Mouse (Mus musculus) hindbrain, embryonic 15.5 days (tissue): Measurements from ENCODE around the gene Hpn. TPM values are rescaled to one million over a fixed set of nuclear protein-coding genes. Genes with fewer than 3 reads are reported as not detected.

ENCODE experiments used
- ATAC-seq: fragments of 200-750 bp; cut with Nextera tagmentation; 2 replicates; pipeline ENCODE4 v1.8.0; 2017; ENCODE audit warnings: low read depth, moderate number of reproducible peaks, moderate TSS enrichment; ENCODE audit not compliant: low FRiP score
- H3K27ac ChIP-seq: fragments of 300-500 bp; sonication (generic); replicated peaks from 2 replicates; pipeline ENCODE4 v1.5.1; 2015; ENCODE audit warnings: mild to moderate bottlenecking, inconsistent platforms
- H3K27me3 ChIP-seq: fragments of 300-500 bp; sonication (generic); 2 replicates; pipeline ENCODE4 v1.6.1; 2015; ENCODE audit warnings: control low read depth, inconsistent platforms
- H3K36me3 ChIP-seq: fragments of 300-500 bp; sonication (generic); 2 replicates; pipeline ENCODE4 v1.6.1; 2015; ENCODE audit warnings: control low read depth, inconsistent platforms
- H3K4me1 ChIP-seq: fragments of 300-500 bp; sonication (generic); replicated peaks from 2 replicates; pipeline ENCODE4 v1.6.1; 2015; ENCODE audit warnings: control low read depth, inconsistent platforms
- H3K4me2 ChIP-seq: fragments of 300-500 bp; sonication (generic); 2 replicates; pipeline ENCODE4 v1.6.1; 2015; ENCODE audit warnings: moderate library complexity, mild to moderate bottlenecking, inconsistent platforms
- H3K4me3 ChIP-seq: fragments of 300-500 bp; sonication (generic); 2 replicates; pipeline ENCODE4 v1.5.1; 2015; ENCODE audit warnings: mild to moderate bottlenecking, inconsistent platforms
- H3K9ac ChIP-seq: fragments of 300-500 bp; sonication (generic); 2 replicates; pipeline ENCODE4 v1.6.1; 2015; ENCODE audit warnings: inconsistent platforms
- H3K9me3 ChIP-seq: fragments of 300-500 bp; sonication (generic); 2 replicates; pipeline ENCODE4 v1.6.1; 2016; ENCODE audit warnings: control low read depth, inconsistent platforms
- WGBS: fragments of 180-500 bp; shearing (Covaris S2); methylation state at CpG from one replicate; pipeline ENCODE4 v1.1.7; 2015; 5-methylcytosine and 5-hydroxymethylcytosine counted together
- polyA plus RNA-seq: library from polyadenylated mRNA; unstranded; fragments of >200 nt; fragmentation: Nextera tagmentation; extraction: Ambion mirVana; gene quantifications from 2 replicates; pipeline ENCODE4 v1.2.1, GENCODE M21; 2015

Hpn gene
- polyA plus RNA-seq, 1 experiment from 2014 or later = 0.51 TPM

DNA sequence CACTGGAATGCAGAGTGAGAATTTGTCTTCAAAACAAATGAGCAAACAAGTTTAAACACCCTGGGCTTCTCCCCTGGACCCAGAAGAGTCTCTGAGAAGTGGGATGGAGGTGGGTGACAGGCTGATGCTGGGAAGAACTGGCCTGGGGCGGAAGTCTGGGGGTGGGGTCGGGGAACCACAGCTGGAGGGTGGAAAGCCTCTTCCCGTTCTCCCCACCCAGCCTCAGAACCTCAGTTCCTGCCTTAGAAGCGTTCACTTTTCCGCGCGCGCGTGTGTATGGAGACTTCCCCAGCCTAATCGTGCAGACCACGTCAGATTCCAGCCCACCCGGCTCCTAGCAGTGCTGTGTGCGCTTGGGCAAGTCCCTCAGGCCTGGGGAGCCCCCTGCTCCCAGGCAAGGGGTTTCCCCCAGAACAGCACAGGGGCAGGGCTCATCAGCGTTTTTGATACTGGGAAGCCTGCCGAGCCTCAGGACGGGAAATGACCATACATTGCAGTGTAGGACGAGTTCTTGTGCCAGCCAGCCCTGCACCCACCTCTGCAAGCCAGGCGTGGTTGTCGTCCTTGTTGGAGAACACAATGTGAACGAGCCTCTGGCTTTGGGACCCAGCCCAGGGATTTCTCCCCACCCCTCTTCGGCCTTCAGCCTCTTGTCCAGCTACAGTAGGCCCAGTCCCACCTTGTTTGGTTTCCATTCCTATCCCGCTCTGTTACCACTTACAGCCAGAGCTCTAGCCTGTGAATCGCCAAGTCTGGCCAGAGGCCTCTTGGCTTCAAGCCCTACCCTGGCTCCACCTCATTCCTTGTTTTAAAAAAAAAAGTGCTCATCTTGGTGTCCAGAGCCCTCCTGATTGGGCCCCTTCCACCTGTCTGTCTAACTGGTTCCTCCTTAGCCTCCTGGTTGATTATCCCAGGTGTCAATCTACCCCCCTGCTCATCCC lies 36.5 kb upstream of the Hpn start:
- WGBS = 13% methylated on average over 23 of the region's 23 CpGs
- peak overlapping the region; percentile 78 for H3K4me2 ChIP-seq

DNA sequence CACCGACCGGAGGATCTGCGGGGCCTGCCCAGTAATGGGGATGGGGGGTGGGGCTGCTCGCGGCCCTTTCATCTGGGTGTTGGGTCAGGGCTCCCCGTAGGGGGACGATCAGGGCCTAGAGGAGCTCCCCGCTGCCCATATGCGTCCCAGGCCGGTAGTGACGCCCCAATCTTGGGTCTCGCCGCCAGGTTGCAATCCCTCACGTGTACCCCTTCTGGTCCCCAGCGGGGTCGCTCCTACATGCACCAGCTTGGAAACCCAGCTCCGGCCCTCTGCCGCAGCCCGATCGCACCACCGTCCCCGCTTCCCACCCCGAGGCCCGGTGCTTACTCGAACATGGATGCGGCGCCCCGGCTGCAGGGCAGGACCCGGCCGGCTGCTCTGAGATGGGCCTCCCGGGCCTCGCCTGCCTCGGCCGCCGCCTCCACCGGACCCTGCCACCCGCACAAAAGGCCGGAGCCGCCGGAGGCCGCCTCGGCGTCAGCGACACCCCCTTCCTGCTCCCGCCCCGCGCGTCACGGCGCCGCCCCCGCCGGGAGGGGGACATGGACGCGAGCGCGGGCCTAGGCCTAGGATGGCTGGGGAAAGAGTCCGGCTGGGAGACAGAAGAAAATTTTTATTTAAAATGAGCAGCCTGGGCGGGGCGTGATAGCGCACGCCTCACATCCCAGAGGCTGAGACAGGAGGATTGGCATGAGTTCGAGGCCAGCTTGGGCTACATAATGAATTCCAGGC lies 35.6 kb upstream of the Hpn start:
- peak; percentile 75 for ATAC-seq
- no peaks in the 10 kb centered on the region; the same call in 1 of the 2 replicates for H3K36me3 ChIP-seq
- H3K4me3 ChIP-seq = peak overlapping the region; percentile 59
- peak overlapping the region; percentile 78 for H3K4me2 ChIP-seq
- H3K27me3 ChIP-seq = no peaks in the 10 kb centered on the region
- H3K4me1 ChIP-seq = peaks cover 41% of the 10 kb centered on the region
- H3K27ac ChIP-seq = peak overlapping the region; percentile 93
- no peaks in the 10 kb centered on the region for H3K9me3 ChIP-seq
- under 1% methylated on average over 55 of the region's 63 CpGs for WGBS
- H3K9ac ChIP-seq = peak overlapping the region; percentile 91

More for the DNA sequence above, 36.5 kb upstream of the Hpn start:
- H3K4me1 ChIP-seq = peaks cover 41% of the 10 kb centered on the region
- peak overlapping the region; percentile 91 for H3K9ac ChIP-seq
- H3K27me3 ChIP-seq = no peaks in the 10 kb centered on the region
- no peaks in the 10 kb centered on the region; the same call in 1 of the 2 replicates for H3K36me3 ChIP-seq
- no peaks in the 10 kb centered on the region for H3K9me3 ChIP-seq
- peak overlapping the region; percentile 93 for H3K27ac ChIP-seq
- peak; percentile 43 for ATAC-seq
- H3K4me3 ChIP-seq = peak overlapping the region; percentile 59

DNA sequence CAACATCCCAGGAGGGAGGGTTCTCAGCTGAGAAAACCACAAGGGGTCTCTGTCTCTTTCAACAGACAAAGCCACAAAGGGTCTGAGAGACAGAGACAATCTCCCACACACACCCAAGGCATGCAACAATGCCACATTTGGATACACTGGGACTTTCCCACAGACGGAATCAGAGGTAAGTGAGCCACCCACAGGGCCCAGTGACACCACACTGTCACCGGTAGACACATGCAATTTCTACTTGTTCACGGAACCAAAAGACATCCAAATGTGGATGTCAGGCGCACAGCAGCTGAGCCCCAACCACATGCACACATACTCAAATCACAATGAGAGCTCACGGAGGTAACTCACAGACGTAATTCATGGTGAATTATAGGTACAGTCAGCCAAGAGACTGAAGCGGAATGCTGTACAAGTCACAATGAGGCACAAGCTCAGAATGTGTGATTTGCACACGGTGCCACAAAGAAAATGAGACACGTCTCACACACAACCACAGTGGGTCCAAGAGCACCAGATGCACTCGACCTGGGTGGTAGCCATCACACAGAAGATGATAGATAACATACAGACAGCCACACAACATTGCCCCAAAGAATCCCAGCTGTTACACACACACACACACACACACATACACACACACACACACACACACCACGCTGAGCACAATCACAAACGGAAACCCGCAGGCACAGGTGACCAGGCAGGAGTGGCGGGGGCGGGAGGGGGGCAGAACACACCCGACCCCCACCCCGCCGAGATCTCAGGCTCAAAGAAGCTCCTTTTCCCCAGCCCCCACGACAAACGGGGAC lies 34.9 kb upstream of the Hpn start:
- Histone ChIP-seq H3K27me3 (no peaks in the 10 kb centered on the region), H3K27ac (peak overlapping the region; percentile 93), H3K9me3 (no peaks in the 10 kb centered on the region), H3K4me3 (peak overlapping the region; percentile 59), H3K9ac (peak overlapping the region; percentile 91), H3K36me3 (no peaks in the 10 kb centered on the region; the same call in 1 of the 2 replicates), H3K4me1 (peaks cover 41% of the 10 kb centered on the region), H3K4me2 (peak overlapping the region; percentile 78)
- ATAC-seq = peak; percentile 9
- WGBS = under 1% methylated on average over 20 of the region's 20 CpGs

DNA sequence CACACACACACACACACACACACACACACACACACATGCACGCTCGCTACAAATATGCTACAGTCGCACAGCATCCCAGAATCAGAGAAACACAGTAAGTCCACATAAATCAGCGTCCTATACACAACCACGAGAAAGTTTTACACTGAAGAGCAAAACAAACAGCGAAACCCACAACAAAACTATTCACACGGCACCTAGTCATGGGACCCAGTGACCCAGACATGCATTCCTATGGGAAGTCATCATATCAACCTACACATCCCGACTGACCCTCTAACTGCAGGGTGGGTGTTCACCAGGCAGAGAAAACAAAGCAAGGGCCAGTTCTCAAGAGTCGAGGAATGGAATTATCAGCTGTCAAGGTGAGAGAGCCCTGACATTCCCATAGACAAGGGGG lies 34.2 kb upstream of the Hpn start:
- Histone ChIP-seq H3K4me3 (peak overlapping the region; percentile 59), H3K4me2 (peak overlapping the region; percentile 78), H3K36me3 (no peaks in the 10 kb centered on the region; the same call in 1 of the 2 replicates), H3K27ac (peak overlapping the region; percentile 93), H3K27me3 (no peaks in the 10 kb centered on the region), H3K9me3 (no peaks in the 10 kb centered on the region), H3K4me1 (peaks cover 41% of the 10 kb centered on the region), H3K9ac (peak overlapping the region; percentile 91)
- ATAC-seq = peak; percentile 3; the same call in 1 of the 2 replicates
- 23% methylated on average over 9 of the region's 9 CpGs for WGBS

DNA sequence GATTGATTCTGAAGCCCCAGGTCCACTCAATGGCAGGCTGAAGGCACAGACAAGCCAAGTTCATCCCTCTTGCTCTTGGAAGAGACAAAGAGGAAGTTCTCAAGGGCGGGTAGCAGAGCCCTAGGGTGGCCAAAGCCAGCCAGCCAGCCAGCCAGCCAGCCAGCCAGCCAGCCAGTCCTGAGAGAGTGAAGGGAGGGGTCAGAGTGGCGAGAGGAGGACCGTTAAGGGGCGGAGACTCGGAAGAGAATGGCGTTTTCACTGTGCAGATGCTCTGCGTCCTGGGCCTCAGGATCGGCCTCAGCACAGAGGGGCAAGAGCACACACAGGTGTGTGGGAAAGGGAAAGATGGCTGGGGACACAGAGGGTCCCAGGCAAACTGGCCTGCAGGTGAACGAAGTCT lies 33.7 kb upstream of the Hpn start:
- peaks cover 41% of the 10 kb centered on the region for H3K4me1 ChIP-seq
- no peaks in the 10 kb centered on the region; the same call in 1 of the 2 replicates for H3K36me3 ChIP-seq
- no peaks in the 10 kb centered on the region for H3K9me3 ChIP-seq
- H3K9ac ChIP-seq = peak overlapping the region; percentile 91
- peak overlapping the region; percentile 93 for H3K27ac ChIP-seq
- 6% methylated on average over 9 of the region's 9 CpGs for WGBS
- H3K4me3 ChIP-seq = peak overlapping the region; percentile 59
- ATAC-seq = peak; percentile 17
- H3K4me2 ChIP-seq = peak overlapping the region; percentile 78
- no peaks in the 10 kb centered on the region for H3K27me3 ChIP-seq

DNA sequence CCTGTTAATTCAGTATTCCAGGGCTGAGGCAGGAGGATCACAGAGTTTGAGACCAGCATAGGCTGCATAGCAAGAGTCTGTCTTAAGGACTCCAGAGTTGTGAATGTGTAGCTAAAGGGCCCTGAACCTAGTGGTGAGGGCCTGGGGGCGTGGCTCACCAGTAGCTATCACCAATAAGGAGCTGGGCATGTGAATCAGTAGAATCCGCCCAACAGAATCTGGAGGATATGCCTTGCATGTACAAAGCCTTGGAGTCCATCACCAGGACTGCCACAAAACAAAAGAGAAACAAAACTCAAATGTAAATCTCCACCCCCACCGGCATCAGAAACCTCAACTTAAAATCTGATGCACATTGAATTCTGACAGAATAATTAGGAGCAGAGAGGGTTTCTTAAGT lies 33.0 kb upstream of the Hpn start:
- no peak for ATAC-seq
- H3K4me3 ChIP-seq = peak overlapping the region; percentile 59
- peaks cover 5% of the 10 kb centered on the region for H3K36me3 ChIP-seq
- peak overlapping the region; percentile 91 for H3K9ac ChIP-seq
- 58% methylated on average over 3 of the region's 3 CpGs for WGBS
- no peaks in the 10 kb centered on the region for H3K27me3 ChIP-seq
- H3K9me3 ChIP-seq = no peaks in the 10 kb centered on the region
- peak overlapping the region; percentile 93 for H3K27ac ChIP-seq
- peak overlapping the region; percentile 78 for H3K4me2 ChIP-seq
- H3K4me1 ChIP-seq = peaks cover 41% of the 10 kb centered on the region

DNA sequence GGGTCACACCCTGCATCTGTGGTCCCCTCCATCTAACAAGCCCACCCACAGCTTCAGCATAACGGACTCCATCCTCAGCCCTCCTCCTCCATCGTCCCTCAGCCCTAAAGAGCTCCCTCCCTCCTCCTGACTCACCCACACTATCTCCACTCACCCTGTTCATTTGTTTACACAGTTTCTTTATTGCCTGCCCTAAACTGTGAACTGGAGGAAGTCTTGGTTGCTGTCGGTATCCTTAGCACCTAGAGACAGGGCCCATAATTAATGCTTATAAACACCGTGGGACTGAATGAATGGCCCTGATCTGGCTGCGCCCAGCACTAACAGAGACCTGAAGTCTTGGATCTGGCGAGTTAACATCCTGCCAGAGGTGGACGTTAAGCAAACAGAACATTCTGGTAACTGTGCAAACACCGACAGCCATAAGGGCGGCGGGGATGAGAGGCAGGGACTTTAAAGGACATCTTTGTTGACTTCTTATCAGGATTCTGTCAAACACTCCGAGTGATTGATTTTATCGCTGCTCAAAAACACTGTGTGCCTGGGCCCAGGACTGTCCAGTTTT lies 30.6 kb upstream of the Hpn start:
- 83% methylated on average over 12 of the region's 12 CpGs for WGBS
- H3K36me3 ChIP-seq = peaks cover 29% of the 10 kb centered on the region

DNA sequence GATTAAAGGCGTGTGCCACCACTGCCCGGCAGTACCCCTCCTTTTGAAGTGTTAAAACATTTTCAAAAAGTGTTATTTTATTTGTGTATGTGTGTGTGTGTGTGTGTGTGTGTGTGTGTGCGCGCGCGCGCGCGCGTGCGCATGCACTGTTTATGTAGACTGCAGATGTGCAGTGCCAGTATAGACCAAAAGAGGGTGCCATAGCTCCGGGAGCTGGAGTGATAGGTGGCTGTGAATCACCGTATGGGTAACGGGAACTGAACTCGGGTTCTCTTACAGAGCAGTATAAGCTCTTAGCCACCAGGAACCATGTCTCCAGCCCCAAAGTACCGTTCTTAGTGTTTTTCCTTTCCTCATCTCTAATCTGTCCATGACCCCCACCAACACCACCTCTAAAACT lies 29.8 kb upstream of the Hpn start:
- Histone ChIP-seq H3K27ac (no peak overlapping the region), H3K27me3 (no peaks in the 10 kb centered on the region), H3K4me1 (peaks cover 32% of the 10 kb centered on the region), H3K36me3 (peaks cover 37% of the 10 kb centered on the region), H3K4me2 (no peak overlapping the region), H3K9ac (no peak overlapping the region), H3K4me3 (no peak overlapping the region), H3K9me3 (no peaks in the 10 kb centered on the region)
- WGBS = 97% methylated on average over 16 of the region's 16 CpGs
- no peak for ATAC-seq

More for the DNA sequence above, 30.6 kb upstream of the Hpn start:
- no peak overlapping the region for H3K27ac ChIP-seq
- H3K27me3 ChIP-seq = no peaks in the 10 kb centered on the region
- H3K9me3 ChIP-seq = no peaks in the 10 kb centered on the region
- H3K9ac ChIP-seq = no peak overlapping the region
- H3K4me3 ChIP-seq = no peak overlapping the region
- H3K4me1 ChIP-seq = peaks cover 32% of the 10 kb centered on the region
- H3K4me2 ChIP-seq = no peak overlapping the region
- ATAC-seq = no peak

DNA sequence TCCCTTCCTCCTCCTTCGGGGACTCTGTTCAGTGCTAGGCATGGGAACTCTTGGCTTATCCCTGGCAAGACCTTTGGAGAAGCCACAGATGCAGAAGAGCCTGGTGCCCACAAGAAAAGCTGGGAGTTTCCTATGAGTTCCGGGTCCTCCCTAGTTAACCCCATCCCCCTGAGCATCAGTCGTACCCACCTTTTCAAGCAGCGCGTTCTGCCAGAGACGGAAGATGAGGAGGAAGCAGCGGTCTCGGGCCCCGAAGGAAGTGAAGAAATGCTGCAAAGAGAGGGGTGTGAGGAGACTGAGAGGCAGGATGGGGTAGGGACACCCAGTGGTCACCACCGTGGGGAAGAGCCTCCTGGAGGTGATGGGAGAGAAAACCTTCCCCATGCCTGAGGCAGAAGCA lies 25.9 kb upstream of the Hpn start:
- 97% methylated on average over 10 of the region's 10 CpGs for WGBS
- no peak overlapping the region for H3K9ac ChIP-seq
- no peaks in the 10 kb centered on the region for H3K27me3 ChIP-seq
- no peak overlapping the region for H3K4me2 ChIP-seq
- H3K36me3 ChIP-seq = peaks cover 76% of the 10 kb centered on the region
- ATAC-seq = no peak
- no peaks in the 10 kb centered on the region for H3K4me1 ChIP-seq
- H3K9me3 ChIP-seq = no peaks in the 10 kb centered on the region
- no peak overlapping the region for H3K27ac ChIP-seq
- H3K4me3 ChIP-seq = no peak overlapping the region

DNA sequence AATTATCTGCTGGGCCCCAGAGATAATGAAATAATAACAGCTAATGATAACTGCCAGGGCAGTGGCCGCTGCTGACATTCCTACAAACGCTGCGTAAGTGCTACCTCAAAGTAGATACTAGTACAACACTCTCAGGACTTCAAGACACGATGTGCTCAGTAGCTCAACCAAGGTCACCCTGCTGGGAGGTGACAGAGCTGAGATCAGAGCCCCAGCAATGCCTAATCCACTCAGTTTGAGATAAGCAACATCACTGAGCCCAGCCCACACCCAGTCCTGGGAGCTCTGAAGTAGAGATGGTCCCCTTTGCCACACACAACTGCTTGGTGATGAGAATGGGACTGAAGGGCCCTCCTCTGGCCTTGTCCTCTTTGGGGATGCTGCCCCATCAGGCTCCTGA lies 25.2 kb upstream of the Hpn start:
- ATAC-seq = no peak

DNA sequence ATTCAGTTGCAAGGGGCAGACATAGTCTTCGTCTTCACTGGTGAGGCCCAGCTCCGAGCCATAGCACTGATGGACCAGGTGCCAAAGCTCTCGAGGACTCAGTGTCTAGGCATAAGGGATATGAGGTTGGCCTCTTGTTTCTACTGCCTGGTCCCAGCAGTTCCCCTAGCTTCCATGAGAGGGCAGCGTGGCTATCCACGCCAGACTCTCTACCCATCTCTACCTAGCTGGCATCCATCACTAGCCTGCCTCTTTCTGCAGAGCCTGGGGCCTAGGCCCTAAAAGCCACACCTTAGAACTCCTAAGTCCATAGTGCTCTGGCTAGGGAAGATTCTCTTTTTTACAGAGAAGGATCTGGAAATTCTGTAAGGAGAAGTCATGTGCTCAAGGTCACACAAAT lies 24.7 kb upstream of the Hpn start:
- no peak overlapping the region for H3K4me3 ChIP-seq
- WGBS = 74% methylated on average over 5 of the region's 5 CpGs
- peak; percentile 16; the same call in 1 of the 2 replicates for ATAC-seq

More for the DNA sequence above, 25.2 kb upstream of the Hpn start:
- H3K27ac ChIP-seq = no peak overlapping the region
- no peak overlapping the region for H3K9ac ChIP-seq
- WGBS = 88% methylated on average over 4 of the region's 4 CpGs
- H3K4me3 ChIP-seq = no peak overlapping the region
- no peak overlapping the region for H3K4me2 ChIP-seq
- no peaks in the 10 kb centered on the region for H3K9me3 ChIP-seq
- H3K27me3 ChIP-seq = no peaks in the 10 kb centered on the region
- no peaks in the 10 kb centered on the region for H3K4me1 ChIP-seq
- H3K36me3 ChIP-seq = peaks cover 82% of the 10 kb centered on the region

More for the DNA sequence above, 24.7 kb upstream of the Hpn start:
- no peak overlapping the region for H3K9ac ChIP-seq
- no peak overlapping the region for H3K27ac ChIP-seq
- no peaks in the 10 kb centered on the region for H3K27me3 ChIP-seq
- H3K9me3 ChIP-seq = no peaks in the 10 kb centered on the region
- no peaks in the 10 kb centered on the region for H3K4me1 ChIP-seq
- H3K36me3 ChIP-seq = peaks cover 88% of the 10 kb centered on the region
- H3K4me2 ChIP-seq = no peak overlapping the region
